Mouse (Mus musculus) myocyte (in vitro differentiated cells): ENCODE data around the gene Pcsk1n. TPM values are rescaled to one million over a fixed set of nuclear protein-coding genes. Genes with fewer than 3 reads are reported as not detected.

ENCODE experiments used
- H3K27me3 ChIP-seq: one replicate; pipeline ENCODE4 v1.6.1; 2011; ENCODE audit not compliant: control insufficient read depth, insufficient read depth, insufficient read length
- H3K36me3 ChIP-seq: one replicate; pipeline ENCODE4 v1.6.1; 2011; ENCODE audit not compliant: control insufficient read depth, insufficient read depth
- H3K4me2 ChIP-seq: one replicate; pipeline ENCODE4 v1.6.1; 2011; ENCODE audit warnings: low read depth, control low read depth
- H3K4me3 ChIP-seq: one replicate; pipeline ENCODE4 v1.5.1; 2011; ENCODE audit warnings: mild to moderate bottlenecking, control low read depth, moderate library complexity
- H3K79me2 ChIP-seq: one replicate; pipeline ENCODE4 v1.6.1; 2011; ENCODE audit not compliant: control insufficient read depth, insufficient read depth
- H3ac ChIP-seq: one replicate; pipeline ENCODE4 v1.6.1; 2011; ENCODE audit not compliant: control insufficient read depth, insufficient read length
- CEBPB ChIP-seq: IDR thresholded peaks from 2 replicates; pipeline ENCODE4 v1.6.1; 2011; ENCODE audit warnings: mild to moderate bottlenecking, moderate library complexity; ENCODE audit not compliant: poor library complexity, insufficient read depth, severe bottlenecking
- E2F4 ChIP-seq: IDR thresholded peaks from one replicate; pipeline ENCODE4 v1.6.1; 2011; ENCODE audit warnings: mild to moderate bottlenecking, control low read depth, moderate library complexity; ENCODE audit not compliant: insufficient read depth
- MAX ChIP-seq: IDR thresholded peaks from one replicate; pipeline ENCODE4 v1.6.1; 2011; ENCODE audit warnings: low read depth, mild to moderate bottlenecking, control low read depth
- MYOD1 ChIP-seq, 3 experiments: IDR thresholded peaks; one replicate each; pipeline ENCODE4 v1.6.1; 2011; ENCODE audit warnings: control low read depth in 2 of 3, low read depth in 2 of 3, mild to moderate bottlenecking in 2 of 3, moderate library complexity in 1 of 3; ENCODE audit not compliant: insufficient read length in 2 of 3, control insufficient read depth in 1 of 3
- MYOG ChIP-seq, 3 experiments: IDR thresholded peaks; one replicate each; pipeline ENCODE4 v1.6.1; 2011; ENCODE audit warnings: control low read depth in 2 of 3, low read depth in 2 of 3, mild to moderate bottlenecking in 2 of 3; ENCODE audit not compliant: insufficient read length in 2 of 3, control insufficient read depth in 1 of 3, insufficient read depth in 1 of 3
- POLR2A ChIP-seq: IDR thresholded peaks from one replicate; pipeline ENCODE4 v1.6.1; 2011; ENCODE audit warnings: low read depth, mild to moderate bottlenecking, control low read depth, moderate library complexity; ENCODE audit not compliant: insufficient read length
- POLR2AphosphoS2 ChIP-seq: IDR thresholded peaks from one replicate; pipeline ENCODE4 v1.6.1; 2011; ENCODE audit warnings: low read depth, control low read depth; ENCODE audit not compliant: insufficient read length
- REST ChIP-seq: IDR thresholded peaks from one replicate; pipeline ENCODE4 v1.6.1; 2011; ENCODE audit warnings: mild to moderate bottlenecking, control low read depth, moderate library complexity; ENCODE audit not compliant: insufficient read depth, insufficient read length
- SRF ChIP-seq: IDR thresholded peaks from one replicate; pipeline ENCODE4 v1.6.1; 2011; ENCODE audit warnings: low read depth; ENCODE audit not compliant: control insufficient read depth, insufficient read length
- TCF12 ChIP-seq: IDR thresholded peaks from one replicate; pipeline ENCODE4 v1.6.1; 2011; ENCODE audit warnings: mild to moderate bottlenecking, control low read depth; ENCODE audit not compliant: poor library complexity, insufficient read depth, severe bottlenecking
- TCF3 ChIP-seq: IDR thresholded peaks from one replicate; pipeline ENCODE4 v1.6.1; 2011; ENCODE audit warnings: low read depth, control low read depth; ENCODE audit not compliant: insufficient read length
- USF1 ChIP-seq: IDR thresholded peaks from one replicate; pipeline ENCODE4 v1.6.1; 2011; ENCODE audit warnings: low read depth, mild to moderate bottlenecking, control low read depth, moderate library complexity
- polyA plus RNA-seq: library from polyadenylated mRNA; unstranded; fragments of >200 nt; fragmentation: generic; extraction: Trizol; gene quantifications from one replicate; pipeline ENCODE4 v1.2.1, GENCODE M21; 2012; ENCODE audit warnings: missing spikeins

Gene Pcsk1n
- polyA plus RNA-seq, 1 experiment: not detected

- Histone ChIP-seq H3K4me3 (no peak overlapping the region), H3ac (no peak overlapping the region), H3K79me2 (no peaks in the 10 kb centered on the region), H3K36me3 (no peaks in the 10 kb centered on the region), H3K4me2 (no peak overlapping the region), H3K27me3 (no peaks in the 10 kb centered on the region)
- no peak for TF ChIP-seq E2F4
- TF ChIP-seq TCF12: no peak
- TF ChIP-seq MYOD1 (IDR thresholded peaks at IDR 0.05; ENCODE audit: control insufficient read depth in 1 of 3, insufficient read length in 2 of 3, low read depth in 2 of 3): no peak
- TF ChIP-seq REST: no peak
- no peak for TF ChIP-seq MAX
- TF ChIP-seq MYOG (IDR thresholded peaks at IDR 0.05; ENCODE audit: control insufficient read depth in 1 of 3, insufficient read depth in 1 of 3, insufficient read length in 2 of 3, low read depth in 2 of 3): no peak
- no peak for TF ChIP-seq USF1
- no peak for TF ChIP-seq SRF
- TF ChIP-seq POLR2AphosphoS2: no peak
Observed at GRCm38 (mm10) chrX:7963829-7964626, 44.4 kb downstream of the Pcsk1n start.

- H3K4me2 ChIP-seq: no peak overlapping the region
- no peak overlapping the region for H3ac ChIP-seq
- H3K27me3 ChIP-seq: no peaks in the 10 kb centered on the region
- no peak overlapping the region for H3K4me3 ChIP-seq
- TF ChIP-seq POLR2A (no peak), REST (no peak), SRF (no peak), MYOG (IDR thresholded peaks at IDR 0.05; ENCODE audit: control insufficient read depth in 1 of 3, insufficient read depth in 1 of 3, insufficient read length in 2 of 3, low read depth in 2 of 3) (no peak), CEBPB (no peak), E2F4 (no peak)
- H3K36me3 ChIP-seq: no peaks in the 10 kb centered on the region
- H3K79me2 ChIP-seq: no peaks in the 10 kb centered on the region
Observed at GRCm38 (mm10) chrX:7966161-7966560, 46.5 kb downstream of the Pcsk1n start.

- TF ChIP-seq TCF12: no peak
- no peak for TF ChIP-seq MAX
- TF ChIP-seq USF1: no peak
- TF ChIP-seq MYOD1 (IDR thresholded peaks at IDR 0.05; ENCODE audit: control insufficient read depth in 1 of 3, insufficient read length in 2 of 3, low read depth in 2 of 3): no peak
- no peak for TF ChIP-seq E2F4
- TF ChIP-seq POLR2AphosphoS2: no peak
- no peak for TF ChIP-seq REST
- TF ChIP-seq SRF: no peak
- TF ChIP-seq MYOG (IDR thresholded peaks at IDR 0.05; ENCODE audit: control insufficient read depth in 1 of 3, insufficient read depth in 1 of 3, insufficient read length in 2 of 3, low read depth in 2 of 3): no peak
- TF ChIP-seq TCF3: no peak
- TF ChIP-seq POLR2A: no peak
- TF ChIP-seq CEBPB: no peak
- Histone ChIP-seq H3K79me2 (no peaks in the 10 kb centered on the region), H3K36me3 (no peaks in the 10 kb centered on the region), H3K4me3 (no peak overlapping the region), H3K4me2 (no peak overlapping the region), H3K27me3 (no peaks in the 10 kb centered on the region), H3ac (no peak overlapping the region)
Observed at GRCm38 (mm10) chrX:7967596-7968201, 48.1 kb downstream of the Pcsk1n start.

- Histone ChIP-seq H3ac (no peak overlapping the region), H3K27me3 (no peaks in the 10 kb centered on the region), H3K79me2 (no peaks in the 10 kb centered on the region), H3K4me3 (no peak overlapping the region), H3K36me3 (no peaks in the 10 kb centered on the region), H3K4me2 (no peak overlapping the region)
- TF ChIP-seq CEBPB (no peak), MAX (no peak), SRF (no peak), USF1 (no peak), REST (no peak), TCF12 (no peak), POLR2A (no peak), MYOG (IDR thresholded peaks at IDR 0.05; ENCODE audit: control insufficient read depth in 1 of 3, insufficient read depth in 1 of 3, insufficient read length in 2 of 3, low read depth in 2 of 3) (no peak)
Observed at GRCm38 (mm10) chrX:7968226-7968625, 48.6 kb downstream of the Pcsk1n start.

- no peak overlapping the region for H3ac ChIP-seq
- H3K27me3 ChIP-seq: no peaks in the 10 kb centered on the region
- H3K4me2 ChIP-seq: no peak overlapping the region
- no peaks in the 10 kb centered on the region for H3K36me3 ChIP-seq
- H3K79me2 ChIP-seq: no peaks in the 10 kb centered on the region
- no peak overlapping the region for H3K4me3 ChIP-seq
- no peak for TF ChIP-seq CEBPB
- no peak for TF ChIP-seq TCF12
- TF ChIP-seq MYOG (IDR thresholded peaks at IDR 0.05; ENCODE audit: control insufficient read depth in 1 of 3, insufficient read depth in 1 of 3, insufficient read length in 2 of 3, low read depth in 2 of 3): no peak
- TF ChIP-seq MAX: no peak
- no peak for TF ChIP-seq POLR2A
- no peak for TF ChIP-seq REST
- TF ChIP-seq E2F4: no peak
- TF ChIP-seq SRF: no peak
Observed at GRCm38 (mm10) chrX:7968899-7969298, 49.3 kb downstream of the Pcsk1n start.
